Mouse (Mus musculus) cerebellum, adult 9-10 months (tissue): Measurements from ENCODE around the gene Nipal3.

Source experiments
- DNase-seq: peaks from one replicate; pipeline ENCODE4 v3.0.0; 2022

The Nipal3 gene

DNA sequence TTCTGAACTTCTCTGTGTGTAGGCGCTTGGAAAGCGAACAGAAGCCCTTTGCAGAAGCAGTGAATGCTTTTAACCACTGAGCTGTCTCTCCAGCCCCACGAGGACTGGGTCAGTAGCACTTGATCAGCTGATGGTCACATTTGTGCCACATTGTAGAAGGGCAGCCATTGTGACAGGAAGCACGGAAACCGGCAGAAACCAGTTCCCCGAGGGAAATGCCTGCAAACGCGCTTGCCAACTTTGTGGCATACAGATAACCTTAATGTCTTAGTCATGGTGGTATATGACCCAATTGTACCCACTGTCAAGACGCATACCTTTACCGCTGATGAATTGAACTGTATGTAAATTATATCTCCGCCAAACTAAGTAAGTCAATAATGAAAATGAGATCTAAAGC, 11.0 kb upstream of the Nipal3 start:
- no peak for DNase-seq

DNA sequence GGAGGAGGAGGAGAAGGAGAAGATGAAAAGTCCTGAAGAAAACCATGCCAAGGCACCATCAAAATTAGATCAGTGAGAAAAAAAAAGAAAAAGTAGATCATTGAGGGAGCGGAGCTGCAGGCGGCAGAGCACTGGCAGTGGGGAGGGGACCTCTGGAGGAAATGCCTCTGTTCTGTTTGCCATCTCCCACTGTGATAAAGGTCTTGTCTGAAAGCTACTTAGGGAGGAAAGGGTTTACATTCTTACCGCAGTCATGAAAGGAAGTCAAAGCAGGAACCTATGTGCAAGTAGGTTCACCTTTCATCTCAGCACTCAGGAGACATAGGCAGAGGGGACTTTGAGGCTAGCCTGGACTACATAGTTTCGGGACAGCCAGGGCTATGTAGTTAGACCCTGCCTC, 6.7 kb upstream of the Nipal3 start:
- no peak for DNase-seq

DNA sequence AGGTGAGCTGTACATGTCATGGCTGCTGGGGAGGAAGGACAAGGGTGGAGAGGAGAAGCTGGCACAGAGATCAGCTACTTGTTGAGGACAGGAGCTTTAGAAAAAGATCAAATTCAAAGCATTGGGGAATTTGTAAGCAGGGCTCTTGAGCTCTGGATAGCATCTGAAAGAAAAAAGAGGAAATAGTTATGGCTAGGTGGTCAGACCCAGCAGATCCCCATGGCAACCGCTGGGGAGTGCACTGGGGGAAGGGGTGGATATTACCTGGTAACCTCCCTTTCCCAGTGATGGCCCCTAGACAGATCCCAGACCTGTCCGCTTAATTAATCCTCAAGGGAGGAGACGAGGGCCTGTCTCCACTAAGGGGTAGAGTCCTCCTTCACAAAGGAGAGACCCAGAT, 5.0 kb upstream of the Nipal3 start:
- DNase-seq: no peak

DNA sequence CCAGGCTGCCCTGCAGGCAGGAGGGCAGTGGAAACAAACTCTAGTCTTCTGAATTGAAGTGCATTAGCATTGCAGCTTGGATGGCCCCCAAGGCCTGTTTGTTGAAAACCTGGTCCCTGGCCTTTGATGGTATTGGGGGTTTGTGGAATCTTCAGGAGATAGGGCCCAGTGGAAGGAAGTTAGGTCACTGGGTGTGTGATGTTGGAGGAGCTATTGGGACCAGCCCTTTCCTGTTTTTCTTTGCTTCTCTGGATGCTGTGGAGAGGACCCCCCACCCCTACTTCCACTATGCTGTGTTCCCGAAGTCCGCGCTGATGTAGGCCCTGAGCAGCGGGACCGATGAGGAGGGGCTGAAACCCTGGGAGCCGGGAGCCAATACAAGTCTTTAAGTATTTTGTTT, 3.3 kb upstream of the Nipal3 start:
- no peak for DNase-seq

DNA sequence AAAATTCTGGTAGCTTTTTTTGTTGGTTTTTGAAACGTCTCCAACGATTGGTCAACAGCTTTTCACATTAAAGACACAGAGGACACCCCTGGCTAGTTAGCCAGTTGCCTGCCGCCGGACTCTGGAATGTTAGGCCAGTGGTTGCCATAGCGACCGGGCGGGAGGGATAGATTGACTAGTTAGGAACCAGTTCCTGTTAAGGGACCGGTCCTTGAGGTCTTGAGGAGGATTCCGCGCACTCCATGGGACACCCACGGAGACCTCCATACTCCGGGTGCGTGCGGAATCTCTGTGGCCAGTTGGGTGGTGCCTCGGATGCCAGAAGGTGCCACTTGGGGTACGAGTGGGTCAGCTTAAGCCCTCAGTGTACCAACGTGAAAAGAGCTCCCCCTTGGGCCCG, 972 bp upstream of the Nipal3 start:
- DNase-seq: peak; percentile 47

DNA sequence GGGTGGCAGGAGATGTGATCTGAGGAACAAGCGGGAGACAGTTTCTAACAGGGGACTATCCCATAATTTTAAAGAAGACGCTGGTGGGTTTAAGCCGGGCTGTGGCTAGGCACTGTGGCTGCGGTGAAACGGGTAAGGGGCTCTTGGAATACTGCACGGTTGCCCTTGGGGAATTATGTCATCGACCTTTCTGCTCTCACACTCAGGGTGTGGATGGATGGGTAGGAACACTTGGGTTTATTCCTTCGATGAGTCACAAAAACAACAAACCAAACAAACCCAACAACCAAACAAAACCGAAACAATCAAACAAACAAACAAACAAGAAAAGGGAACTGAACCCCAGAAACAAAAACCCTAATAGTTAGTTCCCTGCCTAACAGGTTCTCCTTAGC, 556 bp upstream of the Nipal3 start:
- no peak for DNase-seq

DNA sequence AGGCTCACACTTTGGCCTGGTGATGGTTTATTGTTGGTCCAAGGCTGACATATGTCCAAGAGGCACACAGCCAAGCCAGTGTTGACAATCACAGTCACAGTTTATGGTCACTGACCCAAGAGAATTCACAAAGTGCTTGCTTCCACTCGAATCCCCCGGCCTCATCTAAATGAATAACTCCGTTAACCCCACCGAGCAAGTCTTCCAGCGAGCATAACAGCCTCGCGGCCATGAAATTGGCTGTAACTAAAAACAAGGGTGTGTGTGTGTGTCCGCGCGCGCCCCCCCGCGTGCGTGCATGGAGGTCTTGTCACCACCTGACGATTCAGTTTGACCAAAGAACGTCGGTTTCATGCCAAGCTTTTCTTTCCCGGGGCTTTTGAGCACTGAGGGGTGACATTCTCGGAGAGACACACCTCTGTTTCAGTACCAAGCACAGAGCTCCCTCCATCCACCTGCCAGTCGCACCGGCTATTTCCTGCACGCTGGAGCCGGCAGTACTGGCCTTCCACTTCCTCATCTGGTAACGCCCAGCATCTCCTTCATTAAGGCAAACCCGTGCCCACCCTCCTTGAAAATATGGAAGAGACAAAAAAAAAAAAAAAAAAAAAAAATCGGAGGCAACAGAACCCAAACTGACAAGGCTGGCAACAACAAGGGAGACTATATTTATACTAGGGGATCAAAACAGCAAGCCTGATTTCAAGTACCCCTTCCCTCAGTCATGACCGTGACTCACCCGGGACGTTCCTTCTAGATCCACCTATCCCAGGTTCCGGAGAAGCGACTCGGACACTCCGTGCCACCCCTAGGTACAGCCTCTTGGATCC, 932 bp downstream of the Nipal3 start:
- DNase-seq: peak; percentile 81

DNA sequence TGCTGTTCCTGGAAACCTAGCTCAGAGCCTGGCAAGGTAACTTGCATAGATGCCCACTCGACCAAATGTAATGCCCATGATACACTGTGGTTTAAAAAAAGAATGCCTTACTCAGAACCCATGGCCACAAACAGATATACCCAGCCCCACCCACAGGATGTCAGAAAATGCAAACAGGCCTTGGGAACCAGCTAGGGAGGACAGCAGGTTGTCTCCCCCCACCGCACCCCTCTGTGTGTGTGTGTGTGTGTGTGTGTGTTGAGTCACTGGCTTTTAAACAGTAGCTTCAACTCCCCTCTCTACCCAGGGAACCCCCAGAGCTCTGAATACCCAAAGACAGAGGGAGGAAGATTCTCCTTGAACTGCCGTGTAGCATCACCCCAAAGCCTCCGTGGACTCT, 1.6 kb downstream of the Nipal3 start:
- DNase-seq: no peak

DNA sequence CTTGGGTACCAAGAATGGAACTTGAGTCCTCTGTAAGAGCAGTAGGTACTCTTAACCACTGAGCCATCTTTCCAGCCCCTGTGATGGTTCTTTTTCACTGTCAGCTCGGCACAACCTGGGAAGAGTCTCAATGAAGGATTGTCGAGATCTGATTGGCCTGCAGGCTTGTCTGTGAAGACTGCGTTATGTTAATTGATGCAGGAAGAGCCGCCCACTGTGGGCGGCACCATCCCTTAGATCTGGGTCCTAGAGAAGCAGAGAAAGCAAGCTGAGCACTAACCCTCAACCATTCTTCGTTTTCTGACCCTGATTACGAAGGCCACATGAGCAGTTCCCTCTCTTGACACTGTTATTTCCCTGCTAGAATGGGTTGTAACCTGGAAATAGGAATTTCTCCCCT, 5.6 kb downstream of the Nipal3 start:
- DNase-seq: no peak

DNA sequence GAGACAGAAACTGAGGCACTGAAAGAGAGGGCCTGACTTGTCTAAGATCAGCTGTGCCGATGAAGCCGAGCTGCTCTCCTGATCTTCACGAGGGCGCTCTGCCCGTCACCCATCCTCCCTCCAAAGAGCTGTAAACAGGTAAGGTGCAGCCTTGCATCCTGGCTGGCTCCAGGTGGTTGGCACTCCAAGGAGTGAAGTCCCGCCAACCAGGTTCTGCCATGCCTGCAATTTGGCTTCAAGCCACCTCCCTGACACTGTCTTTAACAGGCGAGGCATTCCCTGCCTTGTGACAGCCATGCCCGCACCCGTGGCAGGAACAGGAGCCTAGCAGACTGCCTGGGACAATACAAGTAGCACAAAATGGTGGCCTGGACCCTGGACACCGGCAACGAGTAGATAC, 8.5 kb downstream of the Nipal3 start:
- DNase-seq: peak; percentile 85

DNA sequence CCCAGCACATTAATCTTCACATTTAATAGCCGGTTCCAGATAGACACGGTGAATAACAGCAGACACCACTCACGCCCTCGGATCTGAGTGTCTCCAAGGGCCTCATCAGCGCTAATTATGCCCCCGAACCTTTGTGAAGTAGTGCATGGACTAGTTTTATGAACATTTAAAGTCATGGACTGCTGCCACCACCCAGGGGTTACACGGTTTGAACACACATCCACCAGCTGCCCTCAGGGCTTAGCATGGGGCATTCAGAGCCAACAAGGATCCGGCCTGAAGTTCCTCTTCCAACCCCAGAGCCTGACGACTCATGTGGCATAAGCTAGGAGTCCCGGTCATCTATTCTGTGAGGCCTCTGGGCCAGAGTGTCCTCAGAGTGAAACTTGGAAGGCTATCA, 9.8 kb downstream of the Nipal3 start:
- DNase-seq: no peak

DNA sequence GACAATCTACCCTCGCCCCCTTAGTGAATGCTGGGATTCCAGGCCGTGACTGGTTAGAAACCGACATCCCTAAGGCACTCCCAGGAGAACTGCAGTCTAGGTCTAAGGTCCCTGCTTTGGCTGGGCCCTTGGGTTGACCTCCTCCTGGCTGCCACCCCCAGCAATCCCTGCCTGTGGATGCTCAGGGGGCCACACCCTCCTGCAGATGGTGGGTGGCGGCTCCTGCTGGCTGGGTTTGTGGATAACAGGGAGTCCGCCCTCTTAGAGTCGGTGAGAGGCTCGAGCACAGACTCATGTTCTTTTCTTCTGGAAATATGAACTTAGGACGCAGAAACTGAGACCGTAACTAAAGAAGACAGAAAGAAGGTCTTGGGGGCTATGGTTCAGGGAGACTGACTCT, 14.5 kb downstream of the Nipal3 start:
- no peak for DNase-seq

DNA sequence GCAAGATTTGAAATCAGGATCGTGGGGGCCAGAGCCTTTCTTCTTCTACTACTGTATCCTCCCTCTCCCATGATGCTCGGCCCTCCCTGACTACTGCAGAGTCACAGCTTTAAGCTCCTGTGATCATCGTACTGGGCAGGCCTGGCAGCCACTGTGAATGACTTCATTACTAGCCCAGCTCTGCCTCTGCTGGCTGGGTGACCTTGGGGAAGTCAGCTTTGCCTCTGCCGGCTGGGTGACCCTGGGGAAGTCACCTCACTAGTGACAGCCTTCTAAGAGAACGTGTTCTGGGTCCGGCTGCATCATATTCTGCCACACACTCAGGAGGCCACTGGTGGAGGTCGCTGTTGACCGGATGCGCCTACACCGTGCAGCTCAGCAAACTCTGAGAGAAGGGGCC, 17.0 kb downstream of the Nipal3 start:
- no peak for DNase-seq

DNA sequence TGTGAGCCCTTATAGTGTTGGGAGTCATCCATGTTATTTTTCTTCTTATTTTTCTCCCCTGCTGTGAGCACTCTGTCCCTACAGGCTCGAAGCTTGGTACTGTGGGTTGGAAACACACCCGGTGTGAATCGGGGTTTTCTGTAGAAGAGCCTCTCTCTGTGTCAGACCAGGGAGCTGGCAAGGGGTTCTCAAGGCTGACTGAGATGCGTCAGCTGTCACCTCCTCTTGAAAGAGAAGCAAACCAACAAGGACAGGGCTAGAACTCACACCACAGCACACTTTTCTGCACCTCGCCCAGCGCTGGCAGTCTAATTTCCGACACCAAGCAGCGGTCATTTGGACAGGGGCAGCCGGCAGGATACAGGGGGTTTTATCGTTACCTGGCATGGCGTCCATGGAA, 31.4 kb downstream of the Nipal3 start:
- DNase-seq: no peak

DNA sequence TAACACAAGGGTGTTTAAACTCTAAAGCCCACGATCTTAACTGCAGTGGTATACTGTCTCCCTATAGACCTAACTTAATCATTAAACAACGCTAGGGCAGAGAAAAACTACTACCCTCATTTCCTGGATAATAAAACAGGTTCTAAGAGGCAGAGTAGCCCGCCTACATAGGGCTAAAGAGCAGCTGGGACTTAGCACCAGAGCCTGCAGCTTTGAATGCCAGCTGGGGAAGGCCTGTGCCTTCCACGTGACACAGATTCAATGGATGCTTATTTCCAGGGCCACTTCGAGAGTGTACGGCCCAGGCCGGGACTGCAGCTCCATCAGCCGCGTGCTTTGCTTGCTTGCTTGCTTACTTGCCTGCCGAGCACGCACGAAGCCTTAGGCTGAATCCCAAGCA, 41.3 kb downstream of the Nipal3 start:
- DNase-seq: no peak

DNA sequence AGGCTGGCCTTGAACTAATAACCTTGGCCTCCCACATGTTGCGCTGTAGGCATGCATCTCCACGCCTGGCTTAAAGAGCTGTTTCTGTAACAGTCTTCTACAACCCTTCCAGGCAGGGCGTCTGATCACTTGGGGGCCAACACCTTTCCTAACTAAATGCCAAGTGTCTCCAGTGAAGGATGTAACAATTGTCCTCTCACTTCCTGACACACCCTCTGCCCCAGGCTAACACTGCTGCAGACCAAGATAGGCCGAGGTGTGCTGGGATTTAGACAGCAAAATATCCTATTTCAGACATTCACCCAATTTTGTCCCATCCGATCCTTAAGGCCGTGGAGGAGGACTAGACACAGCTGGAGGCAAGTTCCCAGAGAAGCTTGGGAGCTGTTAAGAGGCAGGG, 41.7 kb downstream of the Nipal3 start:
- no peak for DNase-seq

DNA sequence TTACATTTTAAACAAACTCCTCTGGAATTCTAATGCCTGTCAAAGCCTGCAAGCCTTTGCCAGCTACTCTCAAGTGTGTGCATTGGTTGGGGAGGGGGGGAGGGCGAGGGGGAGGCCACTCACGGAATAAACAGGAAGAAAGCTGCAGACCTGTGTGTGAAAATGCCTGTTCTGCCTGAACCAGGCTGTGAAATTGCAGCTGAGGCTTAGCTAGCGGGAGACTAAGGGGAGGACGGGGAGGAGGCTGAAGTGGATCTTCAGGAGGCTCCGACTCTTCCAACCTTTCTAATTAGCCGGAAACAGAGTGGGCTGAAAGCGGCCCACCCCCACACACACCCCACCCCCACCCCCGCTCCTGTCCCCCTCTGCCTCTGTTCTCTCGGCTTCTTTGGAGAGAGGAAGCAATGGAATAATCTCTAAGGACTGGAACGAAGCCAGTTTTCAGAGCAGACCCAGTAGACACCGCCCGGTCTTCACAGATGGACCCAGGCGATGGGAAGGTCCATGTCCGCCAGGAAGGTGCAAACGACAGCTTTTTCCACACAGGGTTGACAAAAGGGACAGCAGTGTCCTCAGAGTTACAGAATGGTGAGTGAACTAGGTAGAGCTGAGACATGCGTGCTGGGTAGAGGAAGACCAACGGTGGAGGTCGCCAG, 43.4 kb downstream of the Nipal3 start:
- DNase-seq: no peak

DNA sequence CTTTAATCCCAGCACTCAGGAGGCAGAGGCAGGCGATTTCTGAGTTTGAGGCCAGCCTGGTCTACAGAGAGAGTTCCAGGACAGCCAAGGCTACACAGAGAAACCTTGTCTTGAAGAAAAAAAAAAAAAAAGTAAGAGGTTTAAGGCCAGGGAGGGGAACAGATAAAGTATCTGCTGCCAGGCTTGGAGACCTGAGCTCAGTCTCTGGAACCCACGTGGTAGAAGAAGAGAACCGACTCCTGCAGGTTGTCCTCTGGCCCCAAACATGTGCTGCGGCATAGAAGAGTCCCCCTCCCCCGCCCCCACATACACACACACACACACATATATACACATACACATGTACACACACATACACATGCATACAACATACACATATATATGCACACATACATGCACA, 52.4 kb downstream of the Nipal3 start:
- DNase-seq: no peak

DNA sequence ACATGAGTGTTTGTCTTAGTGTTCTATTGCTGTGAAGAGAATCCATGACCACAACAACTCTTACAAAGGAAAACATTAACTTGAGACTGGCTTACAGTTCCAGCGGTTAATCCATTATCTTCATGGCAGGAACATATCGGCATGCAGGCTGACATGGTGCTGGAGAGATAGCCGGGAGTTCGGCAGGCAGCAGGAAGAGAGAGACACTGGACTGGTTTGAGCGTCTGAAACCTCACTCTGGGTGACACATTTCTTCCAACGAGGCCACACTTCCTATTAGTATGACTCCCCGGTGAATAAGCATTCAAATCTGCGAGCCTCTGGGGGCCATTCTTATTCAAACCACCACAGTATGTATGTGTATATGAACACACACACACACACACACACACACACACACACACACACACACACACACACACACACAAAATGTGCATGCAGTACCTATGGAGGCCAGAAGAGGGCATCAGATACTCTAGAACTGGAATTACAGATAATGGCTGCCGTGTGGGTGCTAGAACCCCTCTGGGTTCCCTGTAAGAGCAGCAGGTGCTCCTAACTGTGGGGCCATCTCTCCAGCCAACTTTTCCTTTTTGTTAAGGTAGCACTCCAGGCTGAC, 54.8 kb downstream of the Nipal3 start:
- DNase-seq: no peak

DNA sequence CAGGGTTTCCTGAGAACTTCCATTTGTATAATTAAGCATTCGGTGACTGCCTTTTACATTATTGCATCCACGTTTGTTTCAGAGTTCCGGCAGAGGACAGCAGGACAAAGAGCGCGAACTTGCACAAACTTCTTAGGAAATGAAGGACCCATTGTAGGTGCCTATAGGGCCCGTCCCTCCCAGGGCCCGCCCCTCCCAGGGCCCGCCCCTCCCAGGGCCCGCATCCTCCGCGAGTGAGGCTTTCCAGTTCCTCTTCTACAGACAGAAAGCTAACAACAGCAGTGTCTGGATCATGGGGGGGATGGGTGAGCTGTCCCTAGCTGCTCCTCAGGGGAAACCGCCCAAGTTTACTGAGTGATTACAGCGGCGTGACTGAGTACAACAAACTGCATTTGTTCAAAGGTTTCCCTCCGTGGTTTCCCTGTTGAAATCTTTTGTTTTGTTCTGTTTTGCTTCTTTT, 55.6 kb downstream of the Nipal3 start:
- no peak for DNase-seq

DNA sequence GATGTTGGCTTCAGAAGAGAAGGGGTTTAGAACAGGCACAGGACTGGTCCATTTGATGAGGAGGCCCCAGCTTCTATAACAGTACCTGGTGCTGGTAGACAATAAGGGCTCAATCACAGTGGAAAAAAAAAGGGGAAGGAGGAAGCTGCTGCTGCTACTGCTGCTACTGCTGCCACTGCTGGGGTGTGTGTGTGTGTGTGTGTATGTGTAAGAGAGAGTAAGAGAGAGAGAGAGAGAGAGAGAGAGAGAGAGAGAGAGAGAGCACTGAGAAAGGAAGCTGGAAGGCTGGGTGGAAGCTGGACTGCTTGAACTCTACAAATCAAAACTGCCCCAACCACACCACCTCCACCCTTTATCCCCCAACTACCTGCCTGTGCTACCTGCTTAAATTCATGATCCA, 56.9 kb downstream of the Nipal3 start:
- DNase-seq: no peak

DNA sequence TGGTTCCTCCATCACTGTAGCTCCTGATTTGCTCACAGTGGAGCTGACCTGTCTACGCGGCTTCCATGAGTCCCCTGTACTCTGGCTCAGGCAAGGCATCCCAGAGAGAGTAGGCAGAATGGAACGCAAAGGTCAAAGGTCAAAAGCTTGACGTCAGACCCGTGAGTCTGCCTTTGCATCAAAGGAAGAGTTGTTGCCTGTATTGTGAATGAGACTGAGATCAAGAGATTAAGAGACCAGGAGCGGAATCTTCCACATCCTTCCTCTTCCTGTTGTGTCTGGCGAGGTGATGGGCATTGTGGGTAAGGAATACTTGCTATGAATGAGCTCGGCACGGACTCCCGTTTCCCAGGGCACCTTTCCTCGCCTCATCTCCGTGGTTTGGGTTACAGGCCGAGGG, 58.5 kb downstream of the Nipal3 start:
- peak; percentile 36 for DNase-seq

DNA sequence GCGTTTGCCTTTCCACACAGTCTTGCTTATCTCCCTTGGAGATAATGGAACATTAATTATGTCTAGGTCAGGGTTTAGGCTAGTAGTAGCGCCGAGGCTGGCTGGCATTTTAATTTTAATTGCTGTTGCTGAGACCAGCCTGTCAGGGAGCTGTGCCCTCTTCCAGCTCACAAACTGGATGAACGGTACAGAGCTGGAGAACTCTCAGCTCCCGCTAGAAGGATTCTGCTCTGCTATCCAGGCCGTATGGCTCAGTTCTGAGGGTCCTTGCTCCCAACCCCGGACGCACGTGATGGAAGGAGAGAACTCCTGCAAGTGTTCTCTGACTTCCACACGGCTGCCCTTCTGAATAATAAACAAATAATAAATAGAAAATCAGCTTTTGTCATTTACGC, 60.4 kb downstream of the Nipal3 start:
- no peak for DNase-seq
